Comparison of ENCODE assay signal across 13 mouse cellular contexts in the genomic region with DNA sequence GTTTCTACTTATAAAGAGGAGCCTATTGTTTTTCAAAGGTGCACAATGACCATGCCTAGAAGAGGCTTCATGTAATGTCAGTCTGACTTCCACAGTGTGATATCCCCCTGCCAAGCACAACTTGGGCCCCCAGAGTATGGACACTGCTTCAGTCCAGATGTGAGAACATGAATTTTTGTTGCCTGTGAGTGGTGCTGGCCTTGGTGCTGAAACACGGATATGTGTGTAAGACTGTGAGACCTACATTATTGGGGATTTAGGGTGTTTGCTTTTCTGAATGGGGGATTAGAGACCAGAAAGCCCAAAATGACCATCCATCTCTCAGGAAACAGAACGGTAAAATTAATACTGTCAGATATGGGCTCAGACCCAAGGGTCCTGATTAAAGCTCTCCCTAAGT. TPM values are rescaled to one million over a fixed set of nuclear protein-coding genes. Genes with fewer than 3 reads are reported as not detected.
A peak's percentile ranks its signal among the peaks of the same experiment; 100 is the strongest.
DNase-seq lines count a peak whose midpoint lies in the region; ATAC-seq and TF ChIP-seq lines count a peak whose summit lies in the region.
"Had no signal": no experiment of that assay in that cellular context is flagged by ENCODE, and none has a peak within 500 bp of the region (broad histone marks: within the 10 kb centered on the region; RNA-seq: fewer than 3 reads in every experiment).

No protein-coding gene starts in this region.

- no peaks in the 10 kb centered on the region for H3K9me3 ChIP-seq in kidney, embryonic 14.5 days (ENCODE audit: control insufficient read depth, low read length)
- H3K9me3 ChIP-seq in embryonic facial prominence, embryonic 10.5 days = no peaks in the 10 kb centered on the region
- H3K9me3 ChIP-seq: forebrain, embryonic 13.5 days; intestine, embryonic 15.5 days had no signal

- peak; percentile 69 for DNase-seq in kidney, postnatal 10 days
- DNase-seq in 3T3-L1 (ENCODE audit: low read depth, low spot score) = peak; percentile 11
- DNase-seq in 416B (ENCODE audit: low read depth) = peak; percentile 5
- peak; percentile 75 for DNase-seq in embryonic facial prominence, embryonic 10.5 days (ENCODE audit: low spot score)
- DNase-seq in left cerebral cortex, adult 2 months (ENCODE audit: extremely low spot score in 1 of 2, low spot score in 2 of 2) = no peak
- DNase-seq in frontal cortex, postnatal 25 days (ENCODE audit: low spot score in 2 of 2) = no peak
- no peak for DNase-seq in urinary bladder, adult 2 months (ENCODE audit: low spot score)
- DNase-seq: cerebellum, adult 11-12 months; heart, adult 2 months had no signal

- H3K4me2 ChIP-seq in kidney, embryonic 14.5 days (replicated peaks; ENCODE audit: low read depth, low read length) = no peak overlapping the region
- H3K4me2 ChIP-seq: forebrain, embryonic 13.5 days; intestine, embryonic 15.5 days had no signal

- H3K4me1 ChIP-seq in kidney, embryonic 14.5 days (ENCODE audit: control insufficient read depth, insufficient read depth, low read length) = no peaks in the 10 kb centered on the region
- no peaks in the 10 kb centered on the region for H3K4me1 ChIP-seq in embryonic facial prominence, embryonic 10.5 days
- H3K4me1 ChIP-seq: forebrain, embryonic 13.5 days; intestine, embryonic 15.5 days had no signal

- WGBS in kidney, embryonic 14.5 days = 69% methylated on average over 2 of the region's 2 CpGs
- WGBS in embryonic facial prominence, embryonic 10.5 days = 62% methylated on average over 2 of the region's 2 CpGs

- no peak overlapping the region for H3K27ac ChIP-seq in kidney, embryonic 14.5 days (ENCODE audit: low read depth, low read length)
- H3K27ac ChIP-seq in embryonic facial prominence, embryonic 10.5 days (replicated peaks) = no peak overlapping the region
- no peak overlapping the region for H3K27ac ChIP-seq in left cerebral cortex, adult 2 months
- H3K27ac ChIP-seq: forebrain, embryonic 13.5 days; heart, adult 2 months; intestine, embryonic 15.5 days had no signal

- H3K9ac ChIP-seq in kidney, embryonic 14.5 days (ENCODE audit: low read depth, low read length) = no peak overlapping the region
- H3K9ac ChIP-seq: forebrain, embryonic 13.5 days; intestine, embryonic 15.5 days had no signal

- H3K36me3 ChIP-seq in kidney, embryonic 14.5 days (ENCODE audit: control insufficient read depth, insufficient read depth, low read length) = no peaks in the 10 kb centered on the region
- no peaks in the 10 kb centered on the region for H3K36me3 ChIP-seq in embryonic facial prominence, embryonic 10.5 days (replicated peaks)
- H3K36me3 ChIP-seq: intestine, embryonic 15.5 days had no signal

- intact Hi-C loops in left cerebral cortex, adult 2 months (cut with DNase I) = no loop called here

- no peak for ATAC-seq in kidney, embryonic 14.5 days (ENCODE audit: low FRiP score, low TSS enrichment)
- ATAC-seq: forebrain, embryonic 13.5 days; intestine, embryonic 15.5 days had no signal

- peaks cover 6% of the 10 kb centered on the region for H3K27me3 ChIP-seq in kidney, embryonic 14.5 days (ENCODE audit: control insufficient read depth, insufficient read depth, low read length)
- peaks cover 11% of the 10 kb centered on the region for H3K27me3 ChIP-seq in embryonic facial prominence, embryonic 10.5 days (replicated peaks; ENCODE audit: low read depth, poor library complexity, severe bottlenecking)
- H3K27me3 ChIP-seq: forebrain, embryonic 13.5 days had no signal

- TF ChIP-seq CTCF in left cerebral cortex, adult 2 months (IDR thresholded peaks at IDR 0.05) = no peak

- H3K4me3 ChIP-seq in kidney, embryonic 14.5 days (ENCODE audit: low read length) = no peak overlapping the region
- H3K4me3 ChIP-seq in embryonic facial prominence, embryonic 10.5 days = no peak overlapping the region
- H3K4me3 ChIP-seq in left cerebral cortex, adult 2 months = no peak overlapping the region
- H3K4me3 ChIP-seq: forebrain, embryonic 13.5 days; heart, adult 2 months; intestine, embryonic 15.5 days had no signal

RNA-seq across cellular contexts. Expression of a gene that starts 6.1 kb away (rescaled TPM):
- 0.13 and 0.14 TPM in 2 replicates for polyA plus RNA-seq in kidney, embryonic 14.5 days (2014; fragmentation: Nextera tagmentation; extraction: Ambion mirVana)
- polyA plus RNA-seq in embryonic facial prominence, embryonic 10.5 days (2016; fragmentation: Nextera tagmentation; extraction: Ambion mirVana) = 0.61 and 0.69 TPM in 2 replicates
- total RNA-seq in left cerebral cortex, adult 2 months (2021) = 100 to 1,000 TPM; 212 to 225 TPM
- polyA plus RNA-seq in urinary bladder, adult 2 months (2012; rRNA removed) = 0.03 TPM in 1 of 2 replicates, not detected in the other
- total RNA-seq: heart, adult 2 months; neutrophil, adult 5-6 weeks had no signal
- polyA plus RNA-seq: heart, adult 2 months had no signal

Comparison
In these comparisons a context has a peak if more than half of its experiments do, and no peak if none do; other contexts are left out.
1. DNase-seq: peak in kidney, postnatal 10 days (single experiment), 3T3-L1 (single experiment), 416B (single experiment) and embryonic facial prominence, embryonic 10.5 days (single experiment); none in left cerebral cortex, adult 2 months (0 of 2), frontal cortex, postnatal 25 days (0 of 2) and urinary bladder, adult 2 months (single experiment).